Comparison of ENCODE assay signal across 37 mouse cellular contexts in genomic region chr13:41300037-41300436, GRCm38 (mm10). TPM values are rescaled to one million over a fixed set of nuclear protein-coding genes. Genes with fewer than 3 reads are reported as not detected.
DNase-seq lines count a peak whose midpoint lies in the region; ATAC-seq and TF ChIP-seq lines count a peak whose summit lies in the region.
"Had no signal": no experiment of that assay in that cellular context is flagged by ENCODE, and none has a peak within 500 bp of the region (broad histone marks: within the 10 kb centered on the region; RNA-seq: fewer than 3 reads in every experiment).

No protein-coding gene starts in this region.

- no peak overlapping the region for H3K4me3 ChIP-seq in intestine, embryonic 15.5 days (replicated peaks)
- no peak overlapping the region for H3K4me3 ChIP-seq in intestine, postnatal 0 days (ENCODE audit: low read depth, low read length)
- no peak overlapping the region for H3K4me3 ChIP-seq in lung, postnatal 0 days (ENCODE audit: low read depth, low read length)
- H3K4me3 ChIP-seq: forebrain, embryonic 15.5 days; heart, adult 2 months; heart, embryonic 13.5 days; liver, embryonic 15.5 days; midbrain, embryonic 13.5 days; neural tube, embryonic 13.5 days had no signal

- no peaks in the 10 kb centered on the region for H3K9me3 ChIP-seq in intestine, embryonic 15.5 days
- no peaks in the 10 kb centered on the region for H3K9me3 ChIP-seq in intestine, postnatal 0 days (ENCODE audit: control insufficient read depth)
- H3K9me3 ChIP-seq in lung, postnatal 0 days (ENCODE audit: low read length) = no peaks in the 10 kb centered on the region
- H3K9me3 ChIP-seq: forebrain, embryonic 15.5 days; heart, embryonic 13.5 days; liver, embryonic 15.5 days; midbrain, embryonic 13.5 days; neural tube, embryonic 13.5 days had no signal

- H3K9ac ChIP-seq in intestine, embryonic 15.5 days = no peak overlapping the region
- no peak overlapping the region for H3K9ac ChIP-seq in intestine, postnatal 0 days (ENCODE audit: low read depth, low read length)
- no peak overlapping the region for H3K9ac ChIP-seq in lung, postnatal 0 days (replicated peaks; ENCODE audit: low read depth)
- H3K9ac ChIP-seq: forebrain, embryonic 15.5 days; heart, embryonic 13.5 days; hindbrain, embryonic 14.5 days; liver, embryonic 15.5 days; midbrain, embryonic 13.5 days; neural tube, embryonic 13.5 days had no signal

- no peak overlapping the region for H3K4me2 ChIP-seq in intestine, embryonic 15.5 days (replicated peaks)
- no peak overlapping the region for H3K4me2 ChIP-seq in intestine, postnatal 0 days (replicated peaks; ENCODE audit: low read depth)
- H3K4me2 ChIP-seq in lung, postnatal 0 days (replicated peaks; ENCODE audit: low read depth, low read length) = no peak overlapping the region
- H3K4me2 ChIP-seq: forebrain, embryonic 15.5 days; heart, embryonic 13.5 days; hindbrain, embryonic 14.5 days; liver, embryonic 15.5 days; midbrain, embryonic 13.5 days; neural tube, embryonic 13.5 days had no signal

- ATAC-seq in intestine, embryonic 15.5 days = peak; percentile 48; the same call in 1 of the 2 replicates
- ATAC-seq in intestine, postnatal 0 days = no peak
- peak; percentile 73 for ATAC-seq in lung, postnatal 0 days
- no peak for ATAC-seq in erythroid progenitor cell, adult 5-6 weeks (replicated peaks; ENCODE audit: low FRiP score, poor library complexity, severe bottlenecking)
- ATAC-seq: forebrain, embryonic 15.5 days; midbrain, embryonic 13.5 days; Patski had no signal

- no peak for TF ChIP-seq EP300 in lung, postnatal 0 days (IDR thresholded peaks at IDR 0.05)

- DNase-seq in lung, postnatal 0 days (ENCODE audit: low spot score) = peak; percentile 84
- peak; percentile 39 to 72 for DNase-seq in lung, postnatal 4 days
- no peak for DNase-seq in adrenal gland, adult (ENCODE audit: inconsistent age in 2 of 2, low spot score in 1 of 2)
- DNase-seq in spleen, postnatal 36 days (ENCODE audit: low spot score in 2 of 2) = no peak
- DNase-seq: adrenal gland, postnatal 14 days; cerebellum, adult 18-20 months; cerebellum, postnatal 10 days; gastrocnemius, postnatal 25 days; heart, adult 2 months; heart, postnatal 10 days; kidney, adult 2 months; kidney, postnatal 36 days; layer of hippocampus, postnatal 36 days; thymus, postnatal 4 days had no signal

- TF ChIP-seq CTCF in intestine, postnatal 0 days (IDR thresholded peaks at IDR 0.05; ENCODE audit: low read depth) = no peak
- TF ChIP-seq CTCF in lung, postnatal 0 days (IDR thresholded peaks at IDR 0.05) = no peak

- H3K4me1 ChIP-seq in intestine, embryonic 15.5 days (replicated peaks) = no peaks in the 10 kb centered on the region
- H3K4me1 ChIP-seq in intestine, postnatal 0 days (replicated peaks; ENCODE audit: control insufficient read depth, insufficient read depth, low read length) = no peaks in the 10 kb centered on the region
- no peaks in the 10 kb centered on the region; the same call in 1 of the 2 replicates for H3K4me1 ChIP-seq in lung, postnatal 0 days (ENCODE audit: insufficient read depth, low read depth, low read length)
- H3K4me1 ChIP-seq: forebrain, embryonic 15.5 days; liver, embryonic 15.5 days had no signal

- H3K36me3 ChIP-seq in intestine, embryonic 15.5 days = no peaks in the 10 kb centered on the region
- no peaks in the 10 kb centered on the region for H3K36me3 ChIP-seq in intestine, postnatal 0 days (ENCODE audit: control insufficient read depth, insufficient read depth)
- H3K36me3 ChIP-seq in lung, postnatal 0 days (ENCODE audit: insufficient read depth, low read length) = no peaks in the 10 kb centered on the region
- H3K36me3 ChIP-seq: forebrain, embryonic 15.5 days; heart, embryonic 13.5 days; liver, embryonic 15.5 days; midbrain, embryonic 13.5 days; neural tube, embryonic 13.5 days had no signal

- H3K27ac ChIP-seq in intestine, embryonic 15.5 days = no peak overlapping the region
- H3K27ac ChIP-seq in intestine, postnatal 0 days (ENCODE audit: low read depth, low read length) = no peak overlapping the region
- H3K27ac ChIP-seq in lung, postnatal 0 days (ENCODE audit: low read length) = no peak overlapping the region
- H3K27ac ChIP-seq: forebrain, embryonic 15.5 days; heart, adult 2 months; heart, embryonic 13.5 days; hindbrain, embryonic 14.5 days; liver, embryonic 15.5 days; macrophage; midbrain, embryonic 13.5 days; neural tube, embryonic 13.5 days had no signal

- WGBS in intestine, embryonic 15.5 days = 58% methylated on average over 4 of the region's 4 CpGs
- WGBS in intestine, postnatal 0 days = 36% methylated on average over 4 of the region's 4 CpGs
- 27% methylated on average over 4 of the region's 4 CpGs for WGBS in lung, postnatal 0 days

- no peaks in the 10 kb centered on the region for H3K27me3 ChIP-seq in intestine, embryonic 15.5 days (replicated peaks)
- H3K27me3 ChIP-seq in intestine, postnatal 0 days (replicated peaks; ENCODE audit: control insufficient read depth, insufficient read depth, low read length) = no peaks in the 10 kb centered on the region
- H3K27me3 ChIP-seq in lung, postnatal 0 days (replicated peaks; ENCODE audit: insufficient read depth, low read length) = no peaks in the 10 kb centered on the region
- H3K27me3 ChIP-seq: forebrain, embryonic 15.5 days; liver, embryonic 15.5 days; midbrain, embryonic 13.5 days; neural tube, embryonic 13.5 days; Patski had no signal

RNA-seq across cellular contexts. Expression of gene Gm17364, which starts 26.3 kb away (rescaled TPM):
- polyA plus RNA-seq in intestine, embryonic 15.5 days (2015; fragmentation: Nextera tagmentation; extraction: Ambion mirVana) = not detected in 2 replicates
- not detected in 2 replicates for polyA plus RNA-seq in intestine, postnatal 0 days (2015; fragmentation: Nextera tagmentation; extraction: Ambion mirVana)
- not detected in 2 replicates for polyA plus RNA-seq in lung, postnatal 0 days (2015; fragmentation: Nextera tagmentation; extraction: Ambion mirVana)
- not detected in 2 replicates for total RNA-seq in erythroid progenitor cell, adult 5-6 weeks (2015; ENCODE audit: low replicate concordance)
- total RNA-seq in erythroid progenitor cell, adult 5-6 weeks (2017; ENCODE audit: low replicate concordance) = not detected in 2 replicates
- total RNA-seq: adrenal gland, postnatal 14 days; common myeloid progenitor, adult 5-6 weeks; gastrocnemius, adult 18-20 months; gastrocnemius, postnatal 25 days; heart, adult 2 months; heart, postnatal 10 days; hematopoietic stem cell, adult 5-6 weeks; layer of hippocampus, postnatal 36 days; left cerebral cortex, postnatal 10 days; liver, adult 2 months; megakaryocyte-erythroid progenitor cell, adult 5-6 weeks; MEL had no signal
- polyA plus RNA-seq: embryonic facial prominence, embryonic 11.5 days; forebrain, embryonic 15.5 days; frontal cortex, adult 2 months; heart, adult 2 months; heart, embryonic 13.5 days; hindbrain, embryonic 14.5 days; kidney, adult 2 months; kidney, embryonic 16.5 days; limb, embryonic 11.5 days; liver, adult 2 months; liver, embryonic 15.5 days; macrophage; midbrain, embryonic 13.5 days; neural tube, embryonic 13.5 days; Patski; thymus, postnatal 0 days had no signal

RNA-seq across cellular contexts. Expression of gene Smim13, which starts 50.4 kb away (rescaled TPM):
- 11.0 and 11.8 TPM in 2 replicates for polyA plus RNA-seq in intestine, embryonic 15.5 days (2015; fragmentation: Nextera tagmentation; extraction: Ambion mirVana)
- polyA plus RNA-seq in intestine, postnatal 0 days (2015; fragmentation: Nextera tagmentation; extraction: Ambion mirVana) = 4.8 and 5.3 TPM in 2 replicates
- polyA plus RNA-seq in lung, postnatal 0 days (2015; fragmentation: Nextera tagmentation; extraction: Ambion mirVana) = 8.2 and 9.0 TPM in 2 replicates
- 0.84 and 2.2 TPM in 2 replicates for total RNA-seq in erythroid progenitor cell, adult 5-6 weeks (2015; ENCODE audit: low replicate concordance)
- 2.8 and 5.4 TPM in 2 replicates for total RNA-seq in erythroid progenitor cell, adult 5-6 weeks (2017; ENCODE audit: low replicate concordance)

Comparison
In these comparisons a context has a peak if more than half of its experiments do, and no peak if none do; other contexts are left out.
1. ATAC-seq: peak in intestine, embryonic 15.5 days (single experiment) and lung, postnatal 0 days (single experiment); none in intestine, postnatal 0 days (single experiment) and erythroid progenitor cell, adult 5-6 weeks (single experiment).
2. DNase-seq: peak in lung, postnatal 0 days (single experiment) and lung, postnatal 4 days (2 of 2); none in adrenal gland, adult (0 of 2) and spleen, postnatal 36 days (0 of 2).